Mouse (Mus musculus) liver, adult 2 months (tissue): Measurements from ENCODE around the gene Tmem121b.

Experiments used
- CTCF ChIP-seq: fragments of 200-500 bp; IDR thresholded peaks from 2 replicates; pipeline ENCODE4 v1.5.1; 2011; ENCODE audit warnings: low read depth, low read length, control low read depth
- POLR2A ChIP-seq: fragments of 200-500 bp; IDR thresholded peaks from 2 replicates; pipeline ENCODE4 v1.6.1; 2011; ENCODE audit warnings: low read length, control low read depth; ENCODE audit not compliant: insufficient read depth; ENCODE audit errors: extremely low read depth

GRCm38 (mm10) chr6:120504051-120504450 lies 10.4 kb upstream of the Tmem121b start:
- TF ChIP-seq CTCF (no peak), POLR2A (no peak)
